Mouse (Mus musculus): ENCODE measurements around the gene Crybg2. TPM values are rescaled to one million over a fixed set of nuclear protein-coding genes. Genes with fewer than 3 reads are reported as not detected.

The Crybg2 gene
- polyA plus RNA-seq, 1 experiment from 2014 or later: 2.9 TPM

DNA sequence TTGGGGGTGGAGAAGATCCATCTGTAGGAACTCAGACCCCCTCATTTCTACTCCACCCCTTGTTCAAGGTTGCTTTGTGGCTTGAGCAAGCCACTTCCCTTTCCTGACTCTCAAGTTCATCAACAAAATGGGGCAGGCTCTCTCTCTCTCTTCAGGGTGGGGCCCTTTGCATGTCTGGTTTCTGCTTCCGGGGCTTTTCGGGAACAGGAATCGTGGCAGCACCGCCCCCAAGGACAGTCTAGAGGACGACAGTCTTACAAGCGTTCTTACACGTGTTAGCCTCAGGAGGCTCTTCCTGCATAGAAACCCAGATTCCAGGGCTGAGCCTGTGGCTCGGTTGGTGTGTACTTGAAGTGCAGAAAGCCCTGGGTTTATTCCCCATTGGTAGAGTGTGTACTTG is 56.4 kb downstream of the Crybg2 start:
- H3K27me3 ChIP-seq (ENCODE audit: insufficient read depth, low read length): no peaks in the 10 kb centered on the region
- no peak overlapping the region for H3K4me3 ChIP-seq (ENCODE audit: low read depth, low read length)
- no peaks in the 10 kb centered on the region for H3K9me3 ChIP-seq (ENCODE audit: low read depth, low read length)
- DNase-seq: no peak
- H3K36me3 ChIP-seq (ENCODE audit: insufficient read depth): no peaks in the 10 kb centered on the region
- H3K9ac ChIP-seq: no peak overlapping the region
- H3K4me2 ChIP-seq: no peak overlapping the region
- no peak for TF ChIP-seq CTCF (IDR thresholded peaks at IDR 0.05; ENCODE audit: low read depth)
- no peak for ATAC-seq (ENCODE audit: insufficient read depth)
- H3K4me1 ChIP-seq (ENCODE audit: insufficient read depth): no peaks in the 10 kb centered on the region; the same call in 1 of the 2 replicates
- WGBS: 72% methylated on average over 8 of the region's 8 CpGs
- H3K27ac ChIP-seq (ENCODE audit: low read depth): no peak overlapping the region

DNA sequence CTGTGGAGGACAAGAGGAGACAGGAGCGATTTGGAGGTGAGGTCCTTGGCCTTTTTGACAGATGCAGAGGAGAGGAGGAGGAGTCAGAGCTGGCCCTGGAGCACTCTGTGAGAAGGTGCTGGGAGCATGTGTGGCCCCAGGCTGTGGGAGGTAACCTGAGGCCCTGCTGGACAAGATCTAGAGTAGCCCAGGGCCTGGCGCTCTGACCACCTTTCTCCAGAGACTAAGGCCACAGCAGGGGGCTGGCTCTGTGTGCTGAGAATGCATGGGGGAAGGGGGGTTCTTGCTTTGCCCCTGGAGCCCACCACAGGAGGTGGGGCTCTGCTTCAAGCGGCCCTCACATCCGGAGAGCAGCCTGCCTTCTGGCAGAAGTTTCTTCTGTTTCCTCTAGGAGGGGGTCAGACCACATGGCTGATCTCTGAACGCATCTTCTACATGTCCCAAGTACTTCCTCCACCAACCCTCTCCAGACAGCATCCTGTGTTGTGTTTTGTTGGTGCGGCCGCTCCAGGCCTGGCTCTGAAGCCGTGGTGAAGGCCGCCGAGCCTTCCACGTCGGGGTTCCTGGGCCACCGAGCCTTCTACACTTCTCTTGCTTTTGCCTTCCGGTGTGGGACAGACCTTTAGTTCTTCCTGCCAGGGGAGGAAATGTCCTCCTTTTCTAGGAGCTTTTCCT is 57.6 kb downstream of the Crybg2 start:
- H3K4me1 ChIP-seq (ENCODE audit: insufficient read depth): no peaks in the 10 kb centered on the region; the same call in 1 of the 2 replicates
- DNase-seq (no peak), ATAC-seq (ENCODE audit: insufficient read depth) (no peak)
- H3K9me3 ChIP-seq (ENCODE audit: low read depth, low read length): no peaks in the 10 kb centered on the region
- H3K4me3 ChIP-seq (ENCODE audit: low read depth, low read length): no peak overlapping the region
- no peaks in the 10 kb centered on the region for H3K36me3 ChIP-seq (ENCODE audit: insufficient read depth)
- WGBS: 60% methylated on average over 14 of the region's 14 CpGs
- H3K27me3 ChIP-seq (ENCODE audit: insufficient read depth, low read length): no peaks in the 10 kb centered on the region
- no peak overlapping the region; the same call in 1 of the 2 replicates for H3K27ac ChIP-seq (ENCODE audit: low read depth)
- no peak overlapping the region for H3K9ac ChIP-seq
- H3K4me2 ChIP-seq: no peak overlapping the region
- TF ChIP-seq CTCF (IDR thresholded peaks at IDR 0.05; ENCODE audit: low read depth): no peak

DNA sequence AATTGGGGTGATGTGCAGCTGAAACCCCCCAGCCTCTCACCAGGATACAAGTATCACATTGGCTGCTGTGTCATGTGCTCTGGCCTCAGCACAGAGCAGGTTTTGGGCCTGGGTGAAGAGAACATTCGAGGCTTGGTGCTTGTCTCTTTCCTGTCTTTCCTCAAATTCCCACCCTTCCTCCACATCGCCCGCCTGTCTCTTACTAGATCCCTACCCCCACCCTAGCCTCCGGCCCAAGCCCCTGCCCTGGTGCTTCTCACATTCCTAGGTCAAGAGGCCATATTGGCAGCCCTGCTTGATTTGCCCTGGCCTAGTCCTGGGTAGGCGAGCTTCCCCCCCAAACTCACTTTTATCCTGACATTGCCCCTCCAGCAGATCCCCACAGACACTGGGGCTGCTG is 58.4 kb downstream of the Crybg2 start:
- no peak overlapping the region for H3K9ac ChIP-seq

DNA sequence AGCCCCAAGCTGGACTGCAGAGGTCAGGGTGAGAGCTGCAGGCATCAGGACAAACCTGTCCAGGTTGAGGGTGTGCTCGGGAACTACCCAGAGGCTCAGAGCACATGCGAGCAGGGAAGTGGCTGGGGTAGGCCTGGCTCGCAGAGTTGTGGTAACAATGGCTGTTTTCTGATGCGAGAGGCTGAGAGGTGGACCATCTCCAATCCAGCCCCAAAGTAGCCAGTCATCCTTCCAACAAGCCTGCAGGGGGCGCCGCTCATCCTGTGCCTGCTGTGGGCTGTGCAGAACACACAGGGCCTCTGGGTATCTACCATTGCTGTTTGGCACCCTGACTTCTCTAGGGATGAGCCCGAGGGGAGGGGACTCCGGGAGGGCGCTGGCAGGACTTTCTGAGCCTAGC is 59.0 kb downstream of the Crybg2 start:
- DNase-seq: peak; percentile 36

More for the DNA sequence above, 58.4 kb downstream of the Crybg2 start:
- no peak for DNase-seq
- no peak for TF ChIP-seq CTCF (IDR thresholded peaks at IDR 0.05; ENCODE audit: low read depth)
- Histone ChIP-seq H3K4me1 (ENCODE audit: insufficient read depth) (no peaks in the 10 kb centered on the region; the same call in 1 of the 2 replicates), H3K27ac (ENCODE audit: low read depth) (no peak overlapping the region), H3K36me3 (ENCODE audit: insufficient read depth) (no peaks in the 10 kb centered on the region), H3K9me3 (ENCODE audit: low read depth, low read length) (no peaks in the 10 kb centered on the region), H3K27me3 (ENCODE audit: insufficient read depth, low read length) (no peaks in the 10 kb centered on the region), H3K4me2 (no peak overlapping the region), H3K4me3 (ENCODE audit: low read depth, low read length) (no peak overlapping the region)
- no peak for ATAC-seq (ENCODE audit: insufficient read depth)
- 64% methylated on average over 5 of the region's 5 CpGs for WGBS

DNA sequence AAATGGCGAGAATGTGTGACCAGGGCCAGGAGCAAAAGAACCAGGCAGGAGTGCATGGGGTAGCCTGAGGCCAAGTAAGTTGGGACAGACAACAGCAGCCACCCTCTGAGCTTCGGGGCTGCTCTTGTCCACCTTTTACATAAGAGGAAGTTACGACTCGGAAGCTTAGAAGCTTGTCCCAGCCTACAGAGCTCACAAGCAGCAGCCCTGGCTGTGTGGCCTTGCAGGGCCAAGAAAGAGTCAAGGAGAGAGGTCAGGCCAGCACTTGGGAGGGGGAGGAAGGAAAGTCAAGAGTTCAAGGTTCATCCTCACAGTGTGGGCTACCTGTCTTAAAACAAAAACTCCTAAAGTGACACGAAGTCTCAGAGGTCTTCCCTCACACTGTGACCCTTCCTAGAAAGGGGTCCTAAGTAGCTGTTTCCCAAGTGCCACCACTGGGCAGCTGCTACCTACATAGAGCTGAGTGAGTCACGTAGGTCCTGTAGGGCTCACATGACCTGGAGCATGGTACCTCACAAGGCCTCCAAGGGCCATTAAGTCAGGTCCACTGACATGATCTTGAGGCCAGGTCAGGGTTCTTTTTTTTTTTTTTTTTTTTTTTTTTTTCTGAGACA is 59.7 kb downstream of the Crybg2 start:
- no peaks in the 10 kb centered on the region; the same call in 1 of the 2 replicates for H3K4me1 ChIP-seq (ENCODE audit: insufficient read depth)
- DNase-seq (no peak), ATAC-seq (ENCODE audit: insufficient read depth) (no peak)
- H3K27me3 ChIP-seq (ENCODE audit: insufficient read depth, low read length): no peaks in the 10 kb centered on the region
- no peak overlapping the region for H3K27ac ChIP-seq (ENCODE audit: low read depth)
- H3K36me3 ChIP-seq (ENCODE audit: insufficient read depth): no peaks in the 10 kb centered on the region
- H3K9me3 ChIP-seq (ENCODE audit: low read depth, low read length): no peaks in the 10 kb centered on the region
- H3K4me3 ChIP-seq (ENCODE audit: low read depth, low read length): no peak overlapping the region
- no peak for TF ChIP-seq CTCF (IDR thresholded peaks at IDR 0.05; ENCODE audit: low read depth)
- WGBS: 69% methylated on average over 6 of the region's 6 CpGs
- H3K4me2 ChIP-seq: no peak overlapping the region
- no peak overlapping the region for H3K9ac ChIP-seq

More for the DNA sequence above, 59.0 kb downstream of the Crybg2 start:
- no peak overlapping the region for H3K4me3 ChIP-seq (ENCODE audit: low read depth, low read length)
- no peaks in the 10 kb centered on the region for H3K36me3 ChIP-seq (ENCODE audit: insufficient read depth)
- no peak overlapping the region for H3K27ac ChIP-seq (ENCODE audit: low read depth)
- ATAC-seq (ENCODE audit: insufficient read depth): no peak
- H3K27me3 ChIP-seq (ENCODE audit: insufficient read depth, low read length): no peaks in the 10 kb centered on the region
- H3K4me2 ChIP-seq: no peak overlapping the region
- peak; percentile 53 for TF ChIP-seq CTCF (IDR thresholded peaks at IDR 0.05; ENCODE audit: low read depth)
- H3K9me3 ChIP-seq (ENCODE audit: low read depth, low read length): no peaks in the 10 kb centered on the region
- no peaks in the 10 kb centered on the region; the same call in 1 of the 2 replicates for H3K4me1 ChIP-seq (ENCODE audit: insufficient read depth)
- no peak overlapping the region for H3K9ac ChIP-seq
- 66% methylated on average over 9 of the region's 9 CpGs for WGBS

DNA sequence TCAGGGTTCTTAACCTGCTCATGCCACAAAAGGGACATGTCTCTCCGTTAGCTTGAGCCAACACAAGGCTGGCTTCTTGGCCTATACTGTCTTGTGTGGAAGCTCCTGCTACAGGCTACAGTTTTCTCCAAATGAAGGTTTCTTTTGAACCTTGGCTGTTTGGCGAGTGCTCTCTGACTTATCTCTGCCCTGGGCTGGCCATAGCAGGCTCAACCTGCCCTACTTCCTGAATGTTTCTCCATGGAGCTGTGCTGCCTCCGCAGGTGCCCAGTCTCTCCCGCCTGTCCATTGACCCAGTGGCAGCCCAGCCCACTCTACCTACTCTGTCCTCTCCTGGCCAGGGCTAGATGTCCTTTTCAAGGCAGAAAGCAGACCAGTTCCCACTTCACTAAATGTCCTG is 60.3 kb downstream of the Crybg2 start:
- DNase-seq: no peak
- no peak overlapping the region for H3K27ac ChIP-seq (ENCODE audit: low read depth)
- no peaks in the 10 kb centered on the region for H3K9me3 ChIP-seq (ENCODE audit: low read depth, low read length)
- no peak overlapping the region for H3K4me3 ChIP-seq (ENCODE audit: low read depth, low read length)
- no peaks in the 10 kb centered on the region for H3K4me1 ChIP-seq (ENCODE audit: insufficient read depth)
- 75% methylated on average over 4 of the region's 4 CpGs for WGBS
- H3K9ac ChIP-seq: no peak overlapping the region
- TF ChIP-seq CTCF (IDR thresholded peaks at IDR 0.05; ENCODE audit: low read depth): no peak
- no peak for ATAC-seq (ENCODE audit: insufficient read depth)
- no peaks in the 10 kb centered on the region for H3K27me3 ChIP-seq (ENCODE audit: insufficient read depth, low read length)
- peaks cover 3% of the 10 kb centered on the region; the same call in 1 of the 2 replicates for H3K36me3 ChIP-seq (ENCODE audit: insufficient read depth)
- H3K4me2 ChIP-seq: no peak overlapping the region

DNA sequence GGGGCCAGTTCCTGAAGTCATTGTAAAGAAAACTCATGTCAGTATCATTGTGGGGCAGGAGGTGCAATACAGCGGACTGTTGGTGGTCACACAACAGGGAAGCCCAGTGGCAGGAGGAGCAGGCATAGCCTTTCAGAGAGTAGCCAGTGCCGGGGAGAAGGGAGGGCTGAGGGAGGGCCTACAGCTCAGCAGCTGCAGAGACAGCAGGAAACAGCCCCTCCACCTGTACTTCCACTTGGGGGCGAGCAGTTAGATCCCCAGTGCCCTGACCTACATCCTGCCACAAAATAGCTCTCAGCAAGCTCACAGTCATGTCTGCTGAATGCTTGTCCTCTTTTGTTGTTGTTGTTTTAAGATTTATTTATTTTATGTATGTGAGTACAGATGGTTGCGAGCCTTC is 61.0 kb downstream of the Crybg2 start:
- DNase-seq (no peak), ATAC-seq (ENCODE audit: insufficient read depth) (no peak)
- H3K9ac ChIP-seq: no peak overlapping the region
- no peaks in the 10 kb centered on the region for H3K27me3 ChIP-seq (ENCODE audit: insufficient read depth, low read length)
- TF ChIP-seq CTCF (IDR thresholded peaks at IDR 0.05; ENCODE audit: low read depth): no peak
- H3K9me3 ChIP-seq (ENCODE audit: low read depth, low read length): no peaks in the 10 kb centered on the region
- 43% methylated on average over 4 of the region's 4 CpGs for WGBS
- H3K4me3 ChIP-seq (ENCODE audit: low read depth, low read length): no peak overlapping the region
- no peak overlapping the region for H3K4me2 ChIP-seq
- no peaks in the 10 kb centered on the region for H3K4me1 ChIP-seq (ENCODE audit: insufficient read depth)
- H3K36me3 ChIP-seq (ENCODE audit: insufficient read depth): peaks cover 10% of the 10 kb centered on the region; the same call in 1 of the 2 replicates
- H3K27ac ChIP-seq (ENCODE audit: low read depth): no peak overlapping the region
